Mouse (Mus musculus): ENCODE data around the gene Dad1.

The Dad1 gene

DNA sequence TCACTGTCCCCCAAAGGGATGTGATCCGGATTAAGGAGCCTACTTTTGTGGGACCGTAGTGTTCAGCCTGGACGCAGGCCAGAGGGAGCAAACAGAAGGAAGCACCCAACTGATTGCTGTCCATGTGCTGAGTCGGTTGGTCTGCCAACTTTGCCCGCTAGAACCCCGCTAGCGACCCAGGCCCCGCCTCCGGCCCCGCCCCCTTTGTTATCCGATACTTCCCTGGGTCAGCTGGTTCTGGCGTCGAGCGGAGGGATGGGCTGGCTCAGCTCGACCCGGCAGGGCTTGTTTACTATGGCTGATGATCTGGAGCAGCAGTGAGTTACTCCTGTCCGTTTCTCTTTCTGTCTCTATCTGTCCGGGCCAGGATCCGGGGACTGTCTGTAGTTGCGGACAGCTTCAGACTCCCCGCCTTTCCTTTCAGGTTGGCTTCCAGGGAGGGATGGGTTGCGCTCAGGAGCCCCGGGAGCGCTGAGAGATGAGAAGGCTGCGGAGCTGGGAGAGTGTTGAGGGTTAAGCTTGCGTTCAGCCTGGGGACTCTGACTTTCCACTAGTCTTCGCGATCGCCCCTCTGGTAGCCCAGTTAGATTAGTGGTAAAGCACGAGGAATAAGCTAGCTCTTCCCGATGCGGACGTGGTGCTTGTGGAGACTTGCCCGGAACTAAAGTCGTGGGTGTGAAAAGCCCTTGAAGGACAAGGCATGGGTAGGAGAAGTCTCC, 5.3 kb upstream of the Dad1 start:
- Histone ChIP-seq H3K4me1 (replicated peaks; ENCODE audit: low read depth, low read length) (peaks cover 33% of the 10 kb centered on the region), H3K36me3 (ENCODE audit: insufficient read depth, low read length) (peaks cover 30% of the 10 kb centered on the region), H3K9me3 (ENCODE audit: low read length) (no peaks in the 10 kb centered on the region), H3K4me3 (replicated peaks; ENCODE audit: low read length) (peak overlapping the region; percentile 88), H3K27me3 (ENCODE audit: insufficient read depth, low read length) (no peaks in the 10 kb centered on the region)
- TF ChIP-seq NANOG (IDR thresholded peaks at IDR 0.05; ENCODE audit: borderline replicate concordance, low read length) (no peak), CTCF (conservative IDR thresholded peaks at IDR 0.05; ENCODE audit: low read length) (no peak), POU5F1 (IDR thresholded peaks at IDR 0.05; ENCODE audit: borderline replicate concordance, low read length) (no peak)

GRCm38 (mm10) chr14:54258131-54258670, 4.3 kb upstream of the Dad1 start:
- TF ChIP-seq CTCF (conservative IDR thresholded peaks at IDR 0.05; ENCODE audit: low read length) (no peak), POU5F1 (IDR thresholded peaks at IDR 0.05; ENCODE audit: borderline replicate concordance, low read length) (no peak), NANOG (IDR thresholded peaks at IDR 0.05; ENCODE audit: borderline replicate concordance, low read length) (no peak)
- Histone ChIP-seq H3K27me3 (ENCODE audit: insufficient read depth, low read length) (no peaks in the 10 kb centered on the region), H3K36me3 (ENCODE audit: insufficient read depth, low read length) (peaks cover 22% of the 10 kb centered on the region), H3K4me1 (replicated peaks; ENCODE audit: low read depth, low read length) (peaks cover 34% of the 10 kb centered on the region), H3K4me3 (replicated peaks; ENCODE audit: low read length) (peak overlapping the region; percentile 88; the same call in 1 of the 2 replicates), H3K9me3 (ENCODE audit: low read length) (no peaks in the 10 kb centered on the region)

DNA sequence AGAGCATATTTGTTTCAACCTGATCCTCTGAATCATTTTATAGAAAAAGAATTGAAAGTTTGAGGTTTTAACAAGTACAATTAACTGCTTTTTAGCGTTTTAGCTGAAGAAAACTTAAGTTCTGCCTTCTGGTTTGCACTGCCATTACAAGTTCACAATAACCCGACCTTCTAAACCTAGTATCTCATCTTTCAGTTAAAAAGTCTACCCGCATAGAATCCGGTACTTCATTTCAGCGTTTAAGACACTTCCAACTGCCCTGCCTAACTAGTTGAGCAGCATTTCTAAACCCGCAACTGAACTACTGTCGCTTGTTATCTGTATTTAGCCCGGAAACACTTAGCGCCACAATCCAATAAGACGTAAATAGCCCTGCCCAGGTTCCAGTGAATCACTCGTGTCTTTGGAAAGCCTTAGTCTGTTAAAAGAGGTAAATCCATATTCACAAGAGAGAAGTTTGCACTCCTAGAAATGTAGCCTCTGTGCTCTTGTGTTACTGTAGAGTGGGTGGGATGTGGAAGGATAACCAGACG, 832 bp upstream of the Dad1 start:
- TF ChIP-seq CTCF (conservative IDR thresholded peaks at IDR 0.05; ENCODE audit: low read length) (no peak), NANOG (IDR thresholded peaks at IDR 0.05; ENCODE audit: borderline replicate concordance, low read length) (no peak), POU5F1 (IDR thresholded peaks at IDR 0.05; ENCODE audit: borderline replicate concordance, low read length) (no peak)
- peaks cover 23% of the 10 kb centered on the region for H3K36me3 ChIP-seq (ENCODE audit: insufficient read depth, low read length)
- H3K4me1 ChIP-seq (replicated peaks; ENCODE audit: low read depth, low read length): peaks cover 46% of the 10 kb centered on the region
- H3K4me3 ChIP-seq (replicated peaks; ENCODE audit: low read length): peak overlapping the region; percentile 98
- no peaks in the 10 kb centered on the region for H3K27me3 ChIP-seq (ENCODE audit: insufficient read depth, low read length)
- H3K9me3 ChIP-seq (ENCODE audit: low read length): no peaks in the 10 kb centered on the region

DNA sequence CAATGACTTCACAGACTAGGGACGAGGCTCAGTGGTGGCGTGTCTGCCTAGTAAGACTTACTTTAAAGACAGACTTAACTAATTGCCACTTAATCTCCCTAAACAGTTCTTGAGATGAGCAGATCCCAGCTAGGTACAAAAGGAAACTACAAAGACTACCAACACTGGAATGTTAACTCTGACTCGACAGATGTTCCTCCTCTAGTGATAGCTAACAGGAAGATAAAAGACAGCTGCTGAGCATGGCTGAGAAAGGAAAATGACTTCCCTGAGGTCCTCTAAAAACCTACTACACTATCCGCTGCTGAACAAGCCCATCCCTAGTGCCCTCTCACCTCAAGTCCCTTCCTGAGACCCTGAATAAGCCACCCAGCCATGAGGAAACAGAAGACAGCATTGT, 3.8 kb downstream of the Dad1 start:
- H3K4me1 ChIP-seq (replicated peaks; ENCODE audit: low read depth, low read length): peaks cover 53% of the 10 kb centered on the region
- H3K27me3 ChIP-seq (ENCODE audit: insufficient read depth, low read length): no peaks in the 10 kb centered on the region
- H3K36me3 ChIP-seq (ENCODE audit: insufficient read depth, low read length): peaks cover 69% of the 10 kb centered on the region
- TF ChIP-seq POU5F1 (IDR thresholded peaks at IDR 0.05; ENCODE audit: borderline replicate concordance, low read length) (no peak), CTCF (conservative IDR thresholded peaks at IDR 0.05; ENCODE audit: low read length) (no peak), NANOG (IDR thresholded peaks at IDR 0.05; ENCODE audit: borderline replicate concordance, low read length) (no peak)
- H3K9me3 ChIP-seq (ENCODE audit: low read length): no peaks in the 10 kb centered on the region
- H3K4me3 ChIP-seq (replicated peaks; ENCODE audit: low read length): no peak overlapping the region

GRCm38 (mm10) chr14:54249326-54249725, 4.6 kb downstream of the Dad1 start:
- H3K9me3 ChIP-seq (ENCODE audit: low read length): no peaks in the 10 kb centered on the region
- no peaks in the 10 kb centered on the region for H3K27me3 ChIP-seq (ENCODE audit: insufficient read depth, low read length)
- TF ChIP-seq NANOG (IDR thresholded peaks at IDR 0.05; ENCODE audit: borderline replicate concordance, low read length) (no peak), POU5F1 (IDR thresholded peaks at IDR 0.05; ENCODE audit: borderline replicate concordance, low read length) (no peak), CTCF (conservative IDR thresholded peaks at IDR 0.05; ENCODE audit: low read length) (no peak)
- peaks cover 77% of the 10 kb centered on the region for H3K36me3 ChIP-seq (ENCODE audit: insufficient read depth, low read length)
- H3K4me3 ChIP-seq (replicated peaks; ENCODE audit: low read length): no peak overlapping the region
- H3K4me1 ChIP-seq (replicated peaks; ENCODE audit: low read depth, low read length): peaks cover 53% of the 10 kb centered on the region

- Histone ChIP-seq H3K27me3 (ENCODE audit: insufficient read depth, low read length) (no peaks in the 10 kb centered on the region), H3K4me3 (replicated peaks; ENCODE audit: low read length) (no peak overlapping the region), H3K4me1 (replicated peaks; ENCODE audit: low read depth, low read length) (peaks cover 44% of the 10 kb centered on the region), H3K9me3 (ENCODE audit: low read length) (peaks cover 5% of the 10 kb centered on the region; the same call in 1 of the 2 replicates), H3K36me3 (ENCODE audit: insufficient read depth, low read length) (peaks cover 97% of the 10 kb centered on the region)
- TF ChIP-seq POU5F1 (IDR thresholded peaks at IDR 0.05; ENCODE audit: borderline replicate concordance, low read length) (no peak), NANOG (IDR thresholded peaks at IDR 0.05; ENCODE audit: borderline replicate concordance, low read length) (no peak), CTCF (conservative IDR thresholded peaks at IDR 0.05; ENCODE audit: low read length) (no peak)
These were observed 7.7 kb downstream of the Dad1 start for GRCm38 (mm10) chr14:54246232-54246631.

GRCm38 (mm10) chr14:54244183-54244582, 9.7 kb downstream of the Dad1 start:
- H3K4me1 ChIP-seq (replicated peaks; ENCODE audit: low read depth, low read length): peaks cover 37% of the 10 kb centered on the region
- H3K9me3 ChIP-seq (ENCODE audit: low read length): peaks cover 5% of the 10 kb centered on the region; the same call in 1 of the 2 replicates
- TF ChIP-seq NANOG (IDR thresholded peaks at IDR 0.05; ENCODE audit: borderline replicate concordance, low read length): no peak
- no peak for TF ChIP-seq CTCF (conservative IDR thresholded peaks at IDR 0.05; ENCODE audit: low read length)
- no peak for TF ChIP-seq POU5F1 (IDR thresholded peaks at IDR 0.05; ENCODE audit: borderline replicate concordance, low read length)
- no peak overlapping the region for H3K4me3 ChIP-seq (replicated peaks; ENCODE audit: low read length)
- H3K36me3 ChIP-seq (ENCODE audit: insufficient read depth, low read length): peaks cover 95% of the 10 kb centered on the region
- no peaks in the 10 kb centered on the region for H3K27me3 ChIP-seq (ENCODE audit: insufficient read depth, low read length)

DNA sequence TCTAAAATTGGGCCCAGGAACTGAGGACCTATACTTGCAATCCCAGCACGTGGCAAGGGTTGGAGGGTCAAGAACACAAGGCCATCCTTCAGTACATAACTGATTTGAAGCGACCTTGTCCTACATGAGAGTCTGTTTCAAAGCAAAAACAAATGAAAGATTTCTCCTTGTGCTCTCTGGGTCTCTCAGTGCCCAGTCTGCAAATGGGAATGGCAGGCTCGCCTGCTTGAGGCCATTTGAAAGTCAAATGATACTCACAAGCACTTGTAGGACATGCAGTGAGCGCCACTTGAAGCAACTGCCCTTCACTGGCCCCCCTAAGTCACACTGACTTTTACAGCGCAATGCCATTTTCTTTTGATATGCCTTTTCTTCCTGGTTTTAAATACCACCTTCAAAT, 13.4 kb downstream of the Dad1 start:
- Histone ChIP-seq H3K27me3 (ENCODE audit: insufficient read depth, low read length) (no peaks in the 10 kb centered on the region), H3K9me3 (ENCODE audit: low read length) (peaks cover 5% of the 10 kb centered on the region; the same call in 1 of the 2 replicates), H3K36me3 (ENCODE audit: insufficient read depth, low read length) (peaks cover 85% of the 10 kb centered on the region), H3K4me1 (replicated peaks; ENCODE audit: low read depth, low read length) (peaks cover 45% of the 10 kb centered on the region), H3K4me3 (replicated peaks; ENCODE audit: low read length) (no peak overlapping the region)
- no peak for TF ChIP-seq POU5F1 (IDR thresholded peaks at IDR 0.05; ENCODE audit: borderline replicate concordance, low read length)
- TF ChIP-seq NANOG (IDR thresholded peaks at IDR 0.05; ENCODE audit: borderline replicate concordance, low read length): no peak
- no peak for TF ChIP-seq CTCF (conservative IDR thresholded peaks at IDR 0.05; ENCODE audit: low read length)
